Mouse (Mus musculus): ENCODE results near the gene Hrasls5. TPM values are rescaled to one million over a fixed set of nuclear protein-coding genes. Genes with fewer than 3 reads are reported as not detected.

The Hrasls5 gene
- total RNA-seq (2014; rRNA removed) (not detected in 2 replicates), polyA plus RNA-seq (2012; rRNA removed) (not detected in 2 replicates)

- H3K4me3 ChIP-seq (ENCODE audit: insufficient read depth, low read depth, low read length), result peak within 1 kb of the TSS; percentile 28; the same call in 1 of the 2 replicates
- no peak for DNase-seq (ENCODE audit: extremely low read depth, low read depth, low spot score)
- H3K27ac ChIP-seq (replicated peaks; ENCODE audit: insufficient read depth, low read depth, low read length), result no peak within 1 kb of the TSS
- TF ChIP-seq CTCF (IDR thresholded peaks at IDR 0.05; ENCODE audit: low read depth, low read length) (no peak), POLR2A (IDR thresholded peaks at IDR 0.05; ENCODE audit: extremely low read depth, insufficient read depth, low read length) (no peak)
- peaks cover 2% of the 10 kb centered on the region; the same call in 1 of the 2 replicates for H3K4me1 ChIP-seq (ENCODE audit: control insufficient read depth, insufficient read depth, low read length)
- peaks cover 9% of the 10 kb centered on the region for H3K27me3 ChIP-seq (ENCODE audit: control insufficient read depth, insufficient read depth, low read length)
- WGBS, result 12% methylated on average over 53 of the region's 54 CpGs
- H3K79me2 ChIP-seq (ENCODE audit: control insufficient read depth, insufficient read depth, low read length), result no peaks in the 10 kb centered on the region
- no peak within 1 kb of the TSS for H3K9ac ChIP-seq (ENCODE audit: low read depth, low read length)
- H3K36me3 ChIP-seq (ENCODE audit: control insufficient read depth, insufficient read depth, low read length), result no peaks in the 10 kb centered on the region
Observed at GRCm38 (mm10) chr19:7611942-7612757, at the start of gene Hrasls5. Gene Hrasls5 (plus strand): TSS chr19:7612541.

DNA sequence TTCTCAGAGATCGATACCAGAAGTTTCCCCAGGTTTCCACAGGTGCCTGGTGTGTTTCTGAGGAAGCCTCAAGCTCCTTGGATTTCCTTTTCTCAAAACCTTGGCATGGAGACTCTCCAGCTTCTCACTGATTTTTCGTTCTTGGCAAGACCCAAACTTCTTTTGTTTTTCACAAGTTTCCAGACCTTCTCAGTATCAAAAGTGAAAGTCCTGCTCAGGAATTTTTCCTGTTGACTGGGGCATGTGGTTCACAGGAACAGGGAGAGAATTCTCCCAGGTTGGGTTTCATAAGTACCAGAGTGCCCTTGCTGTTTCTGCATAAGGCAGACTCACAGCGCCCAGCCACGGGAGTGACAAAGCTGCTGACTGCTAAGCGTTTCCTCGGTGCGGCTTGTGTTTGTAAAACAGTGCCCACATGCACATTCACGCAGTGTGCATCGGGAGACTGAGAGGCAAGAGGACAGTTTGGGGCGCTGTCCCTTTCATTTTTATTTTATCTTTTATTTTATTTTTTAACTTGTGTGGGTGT lies 49.7 kb upstream of the Hrasls5 start:
- Histone ChIP-seq H3K9ac (ENCODE audit: low read depth, low read length) (no peak overlapping the region), H3K79me2 (ENCODE audit: control insufficient read depth, insufficient read depth, low read length) (no peaks in the 10 kb centered on the region), H3K4me1 (ENCODE audit: control insufficient read depth, insufficient read depth, low read length) (peaks cover 1% of the 10 kb centered on the region; the same call in 1 of the 2 replicates), H3K27me3 (ENCODE audit: control insufficient read depth, insufficient read depth, low read length) (no peaks in the 10 kb centered on the region), H3K36me3 (ENCODE audit: control insufficient read depth, insufficient read depth, low read length) (no peaks in the 10 kb centered on the region), H3K4me3 (ENCODE audit: insufficient read depth, low read depth, low read length) (no peak overlapping the region), H3K27ac (replicated peaks; ENCODE audit: insufficient read depth, low read depth, low read length) (no peak overlapping the region)
- 88% methylated on average over 10 of the region's 10 CpGs for WGBS
- TF ChIP-seq POLR2A (IDR thresholded peaks at IDR 0.05; ENCODE audit: extremely low read depth, insufficient read depth, low read length), result no peak
- TF ChIP-seq CTCF (IDR thresholded peaks at IDR 0.05; ENCODE audit: low read depth, low read length), result no peak
- no peak for DNase-seq (ENCODE audit: extremely low read depth, low read depth, low spot score)

GRCm38 (mm10) chr19:7563676-7564075 lies 48.7 kb upstream of the Hrasls5 start:
- no peak for TF ChIP-seq CTCF (IDR thresholded peaks at IDR 0.05; ENCODE audit: low read depth, low read length)
- no peaks in the 10 kb centered on the region for H3K27me3 ChIP-seq (ENCODE audit: control insufficient read depth, insufficient read depth, low read length)
- H3K4me3 ChIP-seq (ENCODE audit: insufficient read depth, low read depth, low read length), result no peak overlapping the region
- no peaks in the 10 kb centered on the region for H3K4me1 ChIP-seq (ENCODE audit: control insufficient read depth, insufficient read depth, low read length)
- H3K27ac ChIP-seq (replicated peaks; ENCODE audit: insufficient read depth, low read depth, low read length), result no peak overlapping the region
- H3K36me3 ChIP-seq (ENCODE audit: control insufficient read depth, insufficient read depth, low read length), result no peaks in the 10 kb centered on the region
- H3K79me2 ChIP-seq (ENCODE audit: control insufficient read depth, insufficient read depth, low read length), result no peaks in the 10 kb centered on the region
- DNase-seq (ENCODE audit: extremely low read depth, low read depth, low spot score), result no peak
- WGBS, result 94% methylated on average over 2 of the region's 2 CpGs
- H3K9ac ChIP-seq (ENCODE audit: low read depth, low read length), result no peak overlapping the region

GRCm38 (mm10) chr19:7564457-7564856 lies 47.9 kb upstream of the Hrasls5 start:
- Histone ChIP-seq H3K36me3 (ENCODE audit: control insufficient read depth, insufficient read depth, low read length) (no peaks in the 10 kb centered on the region), H3K9ac (ENCODE audit: low read depth, low read length) (no peak overlapping the region), H3K4me3 (ENCODE audit: insufficient read depth, low read depth, low read length) (no peak overlapping the region), H3K4me1 (ENCODE audit: control insufficient read depth, insufficient read depth, low read length) (no peaks in the 10 kb centered on the region), H3K27ac (replicated peaks; ENCODE audit: insufficient read depth, low read depth, low read length) (no peak overlapping the region), H3K27me3 (ENCODE audit: control insufficient read depth, insufficient read depth, low read length) (no peaks in the 10 kb centered on the region), H3K79me2 (ENCODE audit: control insufficient read depth, insufficient read depth, low read length) (no peaks in the 10 kb centered on the region)
- TF ChIP-seq CTCF (IDR thresholded peaks at IDR 0.05; ENCODE audit: low read depth, low read length) (no peak), POLR2A (IDR thresholded peaks at IDR 0.05; ENCODE audit: extremely low read depth, insufficient read depth, low read length) (no peak)
- WGBS, result 88% methylated on average over 1 of the region's 1 CpGs
- DNase-seq (ENCODE audit: extremely low read depth, low read depth, low spot score), result no peak

GRCm38 (mm10) chr19:7566826-7567225 lies 45.5 kb upstream of the Hrasls5 start:
- TF ChIP-seq POLR2A (IDR thresholded peaks at IDR 0.05; ENCODE audit: extremely low read depth, insufficient read depth, low read length) (no peak), CTCF (IDR thresholded peaks at IDR 0.05; ENCODE audit: low read depth, low read length) (no peak)
- H3K4me1 ChIP-seq (ENCODE audit: control insufficient read depth, insufficient read depth, low read length), result no peaks in the 10 kb centered on the region
- 94% methylated on average over 3 of the region's 3 CpGs for WGBS
- no peaks in the 10 kb centered on the region for H3K27me3 ChIP-seq (ENCODE audit: control insufficient read depth, insufficient read depth, low read length)
- no peak for DNase-seq (ENCODE audit: extremely low read depth, low read depth, low spot score)
- H3K36me3 ChIP-seq (ENCODE audit: control insufficient read depth, insufficient read depth, low read length), result no peaks in the 10 kb centered on the region
- no peak overlapping the region for H3K4me3 ChIP-seq (ENCODE audit: insufficient read depth, low read depth, low read length)
- H3K27ac ChIP-seq (replicated peaks; ENCODE audit: insufficient read depth, low read depth, low read length), result no peak overlapping the region
- no peak overlapping the region for H3K9ac ChIP-seq (ENCODE audit: low read depth, low read length)
- H3K79me2 ChIP-seq (ENCODE audit: control insufficient read depth, insufficient read depth, low read length), result no peaks in the 10 kb centered on the region

DNA sequence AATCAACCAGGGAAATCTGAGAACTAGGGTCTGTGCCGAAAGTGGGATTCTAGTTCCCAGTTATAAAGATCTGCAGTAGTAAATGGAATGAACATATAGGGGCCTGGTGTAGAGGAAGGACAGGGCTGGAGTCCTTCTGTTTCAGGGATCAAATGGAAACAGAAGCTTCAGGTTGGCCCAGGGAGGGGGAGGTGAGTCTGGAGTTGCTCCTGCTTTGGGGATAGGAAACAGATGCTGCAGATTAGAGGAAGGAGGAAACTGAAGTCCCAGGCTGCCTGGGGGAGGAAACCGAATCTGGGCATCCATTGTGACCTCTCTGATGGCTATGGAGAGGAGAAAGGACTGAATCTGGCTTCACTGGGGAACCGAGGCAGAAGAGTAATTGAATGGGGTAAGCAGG lies 44.0 kb upstream of the Hrasls5 start:
- no peak overlapping the region for H3K27ac ChIP-seq (replicated peaks; ENCODE audit: insufficient read depth, low read depth, low read length)
- no peak overlapping the region for H3K9ac ChIP-seq (ENCODE audit: low read depth, low read length)
- TF ChIP-seq POLR2A (IDR thresholded peaks at IDR 0.05; ENCODE audit: extremely low read depth, insufficient read depth, low read length) (no peak), CTCF (IDR thresholded peaks at IDR 0.05; ENCODE audit: low read depth, low read length) (no peak)
- no peaks in the 10 kb centered on the region for H3K36me3 ChIP-seq (ENCODE audit: control insufficient read depth, insufficient read depth, low read length)
- H3K79me2 ChIP-seq (ENCODE audit: control insufficient read depth, insufficient read depth, low read length), result no peaks in the 10 kb centered on the region
- no peak for DNase-seq (ENCODE audit: extremely low read depth, low read depth, low spot score)
- no peaks in the 10 kb centered on the region for H3K4me1 ChIP-seq (ENCODE audit: control insufficient read depth, insufficient read depth, low read length)
- H3K27me3 ChIP-seq (ENCODE audit: control insufficient read depth, insufficient read depth, low read length), result no peaks in the 10 kb centered on the region
- H3K4me3 ChIP-seq (ENCODE audit: insufficient read depth, low read depth, low read length), result no peak overlapping the region
- WGBS, result 74% methylated on average over 3 of the region's 3 CpGs

Data from liver, adult 2 months (tissue).